Mouse (Mus musculus): ENCODE results near the gene Gnptg. TPM values are rescaled to one million over a fixed set of nuclear protein-coding genes. Genes with fewer than 3 reads are reported as not detected.

Gene Gnptg
- total RNA-seq (2023), result 10 to 100 TPM; 13.4 to 15.4 TPM

DNA sequence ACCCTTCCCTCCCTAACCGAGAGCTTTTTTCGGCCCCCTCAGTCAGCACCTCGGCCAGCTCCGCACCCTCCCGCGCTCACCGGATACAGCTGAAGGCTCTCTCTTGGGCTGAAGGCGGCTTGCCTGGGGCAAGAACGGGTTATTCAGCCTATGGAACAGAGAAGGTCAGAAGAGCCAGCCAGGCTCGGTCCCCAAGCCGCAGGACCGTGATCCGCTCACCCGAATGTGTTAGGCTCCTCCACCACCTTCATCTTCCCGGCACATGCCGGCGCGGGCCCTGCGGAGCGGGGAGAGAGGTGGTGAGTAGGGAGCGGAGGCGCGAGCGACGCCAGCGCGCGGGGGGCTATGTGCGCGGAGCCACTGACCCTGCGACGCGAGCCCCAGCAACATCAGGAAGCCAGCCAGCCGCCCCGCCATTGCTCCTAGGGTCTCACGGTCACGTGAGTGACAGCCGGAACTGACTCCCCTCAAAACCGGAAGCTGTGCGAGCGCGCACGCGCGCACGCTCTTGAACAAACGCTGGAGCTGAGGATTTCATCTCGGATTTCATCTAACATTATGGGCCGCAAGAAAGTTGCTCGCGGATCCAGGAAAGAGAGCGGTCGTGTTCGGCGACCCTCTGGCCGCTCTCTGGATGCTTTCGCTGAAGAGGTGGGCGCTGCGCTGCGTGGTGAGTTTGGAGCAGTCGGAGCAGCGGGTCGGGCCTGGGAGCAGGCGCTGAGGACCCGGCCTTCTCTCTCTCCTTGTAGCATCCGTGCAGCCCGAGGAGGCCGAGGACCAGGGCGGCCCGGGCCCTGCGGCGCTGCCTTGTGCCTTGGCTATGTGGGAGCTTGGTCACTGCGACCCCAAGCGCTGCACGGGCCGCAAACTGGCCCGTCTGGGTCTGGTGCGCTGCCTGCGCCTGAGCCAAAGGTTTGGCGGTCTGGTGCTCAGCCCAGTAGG, at the start of gene Gnptg, which contains the start of gene Tsr3:
Gene Gnptg, minus strand, starts transcription at position 430 of the 942 bp plus-strand sequence.
Gene Tsr3, plus strand, starts transcription at position 476 of the 942 bp plus-strand sequence.

GRCm38 (mm10) chr17:25274571-25275346, 34.8 kb upstream of the Gnptg start, which contains the start of gene Ube2i:
TSS of gene Ube2i (minus strand) at chr17:25274622.

DNA sequence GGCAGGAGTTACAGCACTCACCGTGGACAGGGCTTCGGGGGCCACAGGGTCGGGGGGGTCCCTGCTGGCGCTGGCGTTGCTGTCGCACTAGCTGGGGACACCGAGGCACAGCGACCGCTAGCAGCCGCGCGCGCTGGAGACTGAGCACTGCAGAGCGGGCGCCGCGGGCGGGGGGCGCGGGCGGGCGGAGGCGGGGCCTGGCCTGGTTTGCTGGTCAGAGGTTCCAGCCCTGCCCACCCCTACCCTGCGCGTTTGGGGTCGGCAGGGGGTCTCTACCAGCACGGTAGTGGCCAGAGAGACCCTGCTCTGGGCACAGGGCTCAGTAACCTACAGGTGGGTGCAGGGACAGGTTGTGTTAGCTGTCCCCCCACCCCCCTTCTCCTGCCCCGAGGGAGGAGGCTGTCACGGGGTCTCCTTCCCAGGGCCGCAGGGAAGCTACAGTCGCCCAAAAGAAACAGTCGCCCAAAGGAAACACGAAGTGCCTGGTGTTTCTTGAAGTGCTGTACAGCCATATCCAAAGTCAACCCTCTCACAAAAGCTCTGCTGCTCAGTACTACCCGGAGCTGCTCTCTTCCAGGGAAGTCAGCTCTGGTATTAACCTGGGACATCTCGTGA, 16.3 kb upstream of the Gnptg start, which contains the start of gene Baiap3:
Gene Baiap3, minus strand, starts transcription at position 225 of the 615 bp plus-strand sequence.

DNA sequence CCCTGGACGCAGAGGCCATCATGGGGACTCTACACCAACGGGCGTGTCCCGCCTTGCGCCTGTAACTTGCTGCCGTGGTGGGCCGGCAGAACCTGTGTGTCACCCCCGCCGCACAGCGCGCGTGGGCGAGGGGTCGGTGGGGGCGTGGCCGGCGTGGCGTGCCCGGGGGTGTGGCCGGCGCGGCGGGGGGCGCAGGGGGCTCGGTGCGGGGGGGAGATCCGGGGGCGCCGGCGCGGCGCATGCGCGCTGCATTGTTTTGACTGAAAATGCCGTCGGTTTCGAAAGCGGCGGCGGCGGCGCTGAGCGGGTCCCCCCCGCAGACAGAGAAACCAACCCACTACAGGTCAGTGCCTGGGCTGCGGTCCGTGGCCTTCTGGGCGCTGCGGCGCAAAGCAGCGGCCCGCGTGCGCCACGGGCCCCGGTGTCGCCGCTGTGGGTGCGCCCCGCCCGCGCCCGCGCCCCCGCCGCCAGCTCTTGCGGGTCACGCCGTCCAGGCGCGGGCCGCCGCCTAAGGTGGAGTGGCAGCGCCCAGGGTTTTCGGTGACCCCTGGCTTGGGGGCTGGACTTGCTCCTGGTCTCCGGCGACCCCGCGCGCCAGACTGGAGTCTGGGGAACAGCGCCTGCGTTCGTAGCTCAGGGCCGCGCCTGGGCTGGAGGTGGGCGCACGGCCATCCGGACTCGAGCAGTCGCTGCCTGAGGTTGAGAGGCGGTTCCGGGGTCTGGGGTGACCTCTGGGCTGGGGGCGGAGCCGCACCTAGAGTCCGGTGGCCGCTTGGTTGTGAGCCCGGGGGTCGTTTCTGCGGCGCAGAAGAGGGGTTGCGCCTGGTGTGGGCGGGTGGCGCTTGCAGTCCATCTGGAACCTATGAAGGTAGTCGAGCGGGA, 51.5 kb downstream of the Gnptg start, which contains the start of gene Unkl:
Gene Unkl, plus strand, starts transcription at position 248 of the 882 bp plus-strand sequence.

GRCm38 (mm10) chr17:25184129-25184691, 55.7 kb downstream of the Gnptg start, which contains the start of gene BC003965:
TSS of gene BC003965 (plus strand) at chr17:25184554.

Other genes with a start within 250 kb of the Gnptg start
- gene Cramp1l, start 224.3 kb downstream of the Gnptg start, total RNA-seq (2023), result 10 to 100 TPM; 29.6 to 30.1 TPM
- 10 to 100 TPM; 13.2 to 21.9 TPM for gene Ift140, start 224.0 kb downstream of the Gnptg start, total RNA-seq (2023)
- not detected for gene Tmem204, start 156.5 kb downstream of the Gnptg start, total RNA-seq (2023)
- gene Telo2, start 124.2 kb downstream of the Gnptg start, total RNA-seq (2023), result 10 to 100 TPM; 10.4 to 11.8 TPM
- gene Ptx4, start 119.4 kb downstream of the Gnptg start, total RNA-seq (2023), result not detected
- 10 to 100 TPM; 27.5 to 31.4 TPM for gene Clcn7, start 106.7 kb downstream of the Gnptg start, total RNA-seq (2023)
- gene Ccdc154, start 77.7 kb downstream of the Gnptg start, total RNA-seq (2023), result under 1 TPM in 1 of 2 experiments, not detected in 1; 0.22 TPM
- gene Gm38655, start 64.7 kb downstream of the Gnptg start, total RNA-seq (2023), result not detected
- 1 to 10 TPM; 5.6 to 6.3 TPM for gene BC003965, start 55.6 kb downstream of the Gnptg start, total RNA-seq (2023)
- gene Unkl, start 51.7 kb downstream of the Gnptg start, total RNA-seq (2023), result 10 to 100 TPM; 15.9 to 21.7 TPM
- gene Tsr3, start within 50 bp of the Gnptg start, total RNA-seq (2023), result 1 to 10 TPM; 7.6 to 7.7 TPM
- 1 to 10 TPM; 5.4 to 8.2 TPM for gene Baiap3, start 16.2 kb upstream of the Gnptg start, total RNA-seq (2023)
- gene Ube2i, start 34.5 kb upstream of the Gnptg start, total RNA-seq (2023), result 100 to 1,000 TPM; 193 to 202 TPM
- gene Prss34, start 58.3 kb upstream of the Gnptg start, total RNA-seq (2023), result 100 to 1,000 TPM; 125 to 158 TPM
- gene Prss28, start 68.5 kb upstream of the Gnptg start, total RNA-seq (2023), result not detected
- not detected for gene Prss29, start 78.5 kb upstream of the Gnptg start, total RNA-seq (2023)
- gene Tpsab1, start 105.4 kb upstream of the Gnptg start, total RNA-seq (2023), result not detected
- gene Tpsb2, start 126.2 kb upstream of the Gnptg start, total RNA-seq (2023), result not detected
- gene Tpsg1, start 129.1 kb upstream of the Gnptg start, total RNA-seq (2023), result not detected
- 1 to 10 TPM in 1 of 2 experiments, under 1 TPM in 1; 0.39 to 1.5 TPM for gene Cacna1h, start 193.7 kb upstream of the Gnptg start, total RNA-seq (2023)
- gene Tekt4, start 214.5 kb upstream of the Gnptg start, total RNA-seq (2023), result not detected

All from neutrophil, adult 83 days (primary cell).